Mouse (Mus musculus) stomach, embryonic 15.5 days (tissue): ENCODE data around the gene Arl15. TPM values are rescaled to one million over a fixed set of nuclear protein-coding genes. Genes with fewer than 3 reads are reported as not detected.

Experiments used
- ATAC-seq: fragments of 200-750 bp; cut with Nextera tagmentation; 2 replicates; pipeline ENCODE4 v1.8.0; 2017; ENCODE audit warnings: low read depth, moderate number of reproducible peaks, moderate TSS enrichment; ENCODE audit not compliant: insufficient read depth, low FRiP score
- H3K27ac ChIP-seq: fragments of 300-500 bp; sonication (generic); 2 replicates; pipeline ENCODE4 v1.5.1; 2015; ENCODE audit warnings: mild to moderate bottlenecking, inconsistent platforms
- H3K27me3 ChIP-seq: fragments of 300-500 bp; sonication (generic); replicated peaks from 2 replicates; pipeline ENCODE4 v1.6.1; 2015; ENCODE audit warnings: inconsistent platforms
- H3K36me3 ChIP-seq: fragments of 300-500 bp; sonication (generic); 2 replicates; pipeline ENCODE4 v1.6.1; 2015; ENCODE audit warnings: inconsistent platforms
- H3K4me1 ChIP-seq: fragments of 300-500 bp; sonication (generic); 2 replicates; pipeline ENCODE4 v1.6.1; 2015; ENCODE audit warnings: inconsistent platforms
- H3K4me2 ChIP-seq: fragments of 300-500 bp; sonication (generic); 2 replicates; pipeline ENCODE4 v1.6.1; 2015; ENCODE audit warnings: mild to moderate bottlenecking, inconsistent platforms
- H3K4me3 ChIP-seq: fragments of 300-500 bp; sonication (generic); replicated peaks from 2 replicates; pipeline ENCODE4 v1.5.1; 2015; ENCODE audit warnings: inconsistent platforms
- H3K9ac ChIP-seq: fragments of 300-500 bp; sonication (generic); 2 replicates; pipeline ENCODE4 v1.6.1; 2015; ENCODE audit warnings: inconsistent platforms
- H3K9me3 ChIP-seq: fragments of 300-500 bp; sonication (generic); 2 replicates; pipeline ENCODE4 v1.6.1; 2016; ENCODE audit warnings: inconsistent platforms
- WGBS: fragments of 180-500 bp; shearing (Covaris S2); methylation state at CpG from one replicate; pipeline ENCODE4 v1.1.7; 2015; 5-methylcytosine and 5-hydroxymethylcytosine counted together
- polyA plus RNA-seq: library from polyadenylated mRNA; unstranded; fragments of >200 nt; fragmentation: Nextera tagmentation; extraction: Ambion mirVana; gene quantifications from 2 replicates; pipeline ENCODE4 v1.2.1, GENCODE M21; 2015

The Arl15 gene
- polyA plus RNA-seq, 1 experiment from 2014 or later: 6.7 TPM

DNA sequence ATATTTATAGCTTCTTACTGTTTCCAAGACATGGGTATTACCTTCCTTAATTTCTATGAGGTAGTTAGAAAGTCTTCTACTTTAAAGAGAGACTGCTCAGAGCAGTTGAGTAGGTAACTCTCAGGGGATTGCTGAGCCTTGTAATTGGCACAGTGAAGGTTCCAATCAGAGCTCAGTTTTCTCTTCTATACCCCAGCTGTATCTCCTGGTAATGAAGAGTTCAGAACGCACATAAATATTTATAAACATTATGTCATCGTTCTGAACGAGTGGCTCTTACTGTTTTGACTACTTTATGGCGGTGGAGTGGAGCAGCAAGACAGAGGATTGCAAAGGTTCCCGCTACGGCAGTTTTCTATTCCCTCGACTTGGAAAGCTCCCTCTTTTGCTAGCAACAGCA is 311.8 kb downstream of the Arl15 start:
- no peaks in the 10 kb centered on the region for H3K27me3 ChIP-seq
- no peak overlapping the region for H3K4me2 ChIP-seq
- no peak overlapping the region for H3K4me3 ChIP-seq
- no peak overlapping the region for H3K9ac ChIP-seq
- no peaks in the 10 kb centered on the region for H3K36me3 ChIP-seq
- WGBS: 45% methylated on average over 7 of the region's 7 CpGs
- H3K9me3 ChIP-seq: no peaks in the 10 kb centered on the region
- no peak overlapping the region for H3K27ac ChIP-seq
- H3K4me1 ChIP-seq: 0 out of 2 replicates have a peak, but pooled peaks cover 2% of the 10 kb centered on the region
- ATAC-seq: no peak

GRCm38 (mm10) chr13:114107499-114107898 is 313.2 kb downstream of the Arl15 start:
- H3K4me1 ChIP-seq: 0 out of 2 replicates have a peak, but pooled peaks cover 2% of the 10 kb centered on the region
- no peaks in the 10 kb centered on the region for H3K9me3 ChIP-seq
- no peak overlapping the region for H3K4me2 ChIP-seq
- H3K9ac ChIP-seq: no peak overlapping the region
- H3K36me3 ChIP-seq: no peaks in the 10 kb centered on the region
- no peak overlapping the region for H3K27ac ChIP-seq
- no peak for ATAC-seq
- no peak overlapping the region for H3K4me3 ChIP-seq
- H3K27me3 ChIP-seq: no peaks in the 10 kb centered on the region
- 83% methylated on average over 7 of the region's 7 CpGs for WGBS

DNA sequence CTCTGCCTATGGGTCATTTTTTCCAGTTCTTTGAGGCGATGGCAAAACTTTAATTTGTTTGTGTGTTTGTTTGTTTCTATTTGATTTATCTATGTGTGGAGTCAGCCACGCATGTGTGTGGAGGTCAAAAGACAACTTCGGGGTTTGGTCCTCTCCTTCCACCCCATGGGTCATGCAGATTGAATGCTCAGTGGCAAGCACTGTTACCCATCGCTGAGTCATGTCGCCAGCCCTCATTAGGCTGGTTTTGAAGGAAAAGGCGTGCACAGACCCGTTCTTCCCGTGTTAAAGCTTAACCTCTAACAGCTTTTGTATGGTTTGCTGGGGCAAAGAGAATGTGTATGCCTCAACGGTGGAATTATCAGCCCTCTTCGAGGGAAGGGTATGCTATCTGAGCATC is 315.1 kb downstream of the Arl15 start:
- no peak overlapping the region for H3K4me3 ChIP-seq
- H3K27ac ChIP-seq: no peak overlapping the region
- no peak for ATAC-seq
- H3K27me3 ChIP-seq: no peaks in the 10 kb centered on the region
- H3K9me3 ChIP-seq: no peaks in the 10 kb centered on the region
- 0 out of 2 replicates have a peak, but pooled peaks cover 2% of the 10 kb centered on the region for H3K4me1 ChIP-seq
- 75% methylated on average over 10 of the region's 10 CpGs for WGBS
- H3K4me2 ChIP-seq: no peak overlapping the region
- H3K36me3 ChIP-seq: no peaks in the 10 kb centered on the region
- H3K9ac ChIP-seq: no peak overlapping the region

DNA sequence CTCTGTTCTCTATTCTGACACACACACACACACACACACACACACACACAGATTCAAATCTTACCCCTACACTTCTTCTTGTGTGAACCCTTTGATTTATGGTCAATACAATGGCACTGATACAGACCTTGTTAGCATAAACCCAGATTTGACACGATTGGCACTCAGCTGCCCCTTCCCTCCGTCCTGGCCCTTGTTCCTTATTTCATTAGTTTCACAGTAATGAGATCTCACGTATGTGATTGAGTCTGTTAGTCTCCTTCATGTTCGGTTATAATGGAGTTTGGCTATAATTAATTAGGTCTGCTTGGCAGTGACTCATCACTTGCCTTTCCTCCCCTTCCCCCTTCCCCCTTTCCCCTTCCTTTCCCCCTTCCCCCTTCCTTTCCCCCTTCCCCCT is 315.5 kb downstream of the Arl15 start:
- no peak overlapping the region for H3K27ac ChIP-seq
- no peaks in the 10 kb centered on the region for H3K36me3 ChIP-seq
- 0 out of 2 replicates have a peak, but pooled peaks cover 2% of the 10 kb centered on the region for H3K4me1 ChIP-seq
- no peaks in the 10 kb centered on the region for H3K9me3 ChIP-seq
- H3K27me3 ChIP-seq: no peaks in the 10 kb centered on the region
- no peak overlapping the region for H3K9ac ChIP-seq
- ATAC-seq: no peak
- WGBS: 51% methylated on average over 4 of the region's 4 CpGs
- no peak overlapping the region for H3K4me2 ChIP-seq
- H3K4me3 ChIP-seq: no peak overlapping the region

DNA sequence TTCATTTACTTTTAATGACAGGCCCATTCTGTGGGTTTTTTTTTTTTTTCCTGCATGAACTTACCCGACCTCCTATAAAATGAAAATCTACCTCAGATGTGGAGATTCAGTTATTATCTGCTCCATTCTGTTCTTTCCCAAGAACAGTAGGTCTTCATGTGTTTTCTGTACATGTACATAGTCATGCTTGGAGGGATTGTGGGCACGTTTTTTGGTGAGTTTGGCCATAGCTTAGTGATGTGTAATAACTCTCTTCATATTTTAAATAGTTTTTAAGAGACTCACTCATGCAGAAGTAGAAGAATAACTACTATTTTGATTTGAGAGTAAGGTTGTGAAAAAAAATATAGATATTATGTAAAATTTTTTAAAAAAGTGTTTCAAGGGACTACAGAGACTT is 319.2 kb downstream of the Arl15 start:
- H3K4me3 ChIP-seq: no peak overlapping the region
- H3K4me1 ChIP-seq: 0 out of 2 replicates have a peak, but pooled peaks cover 4% of the 10 kb centered on the region
- ATAC-seq: no peak
- 66% methylated on average over 2 of the region's 2 CpGs for WGBS
- no peaks in the 10 kb centered on the region for H3K36me3 ChIP-seq
- H3K4me2 ChIP-seq: no peak overlapping the region
- no peak overlapping the region for H3K27ac ChIP-seq
- no peaks in the 10 kb centered on the region for H3K9me3 ChIP-seq
- no peak overlapping the region for H3K9ac ChIP-seq
- no peaks in the 10 kb centered on the region for H3K27me3 ChIP-seq

- H3K4me3 ChIP-seq: no peak overlapping the region
- no peak overlapping the region for H3K9ac ChIP-seq
- H3K27ac ChIP-seq: no peak overlapping the region
- H3K4me1 ChIP-seq: 0 out of 2 replicates have a peak, but pooled peaks cover 4% of the 10 kb centered on the region
- 90% methylated on average over 12 of the region's 12 CpGs for WGBS
- no peaks in the 10 kb centered on the region for H3K36me3 ChIP-seq
- no peak overlapping the region for H3K4me2 ChIP-seq
- H3K9me3 ChIP-seq: no peaks in the 10 kb centered on the region
- ATAC-seq: no peak
- no peaks in the 10 kb centered on the region for H3K27me3 ChIP-seq
Measured at GRCm38 (mm10) chr13:114114586-114114985, 320.3 kb downstream of the Arl15 start.

DNA sequence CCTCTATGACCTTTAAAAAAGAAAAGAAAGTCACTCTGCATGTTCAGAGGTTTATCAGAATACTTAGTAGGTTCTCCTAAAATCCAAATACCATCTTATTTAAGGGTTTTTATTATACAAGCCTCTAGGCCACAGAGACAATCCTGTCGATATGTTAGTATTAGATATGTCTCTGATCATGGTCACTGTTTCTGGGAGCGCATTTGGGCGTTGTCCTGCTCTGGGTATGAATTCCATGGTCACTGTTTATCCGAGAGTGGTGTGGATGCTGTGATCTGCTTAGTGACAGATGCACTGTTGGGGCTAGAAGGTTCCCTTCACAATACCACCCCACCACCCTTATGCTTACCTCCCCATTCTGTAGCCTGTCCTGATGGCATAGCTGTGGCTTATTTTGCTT is 320.8 kb downstream of the Arl15 start:
- Histone ChIP-seq H3K9ac (no peak overlapping the region), H3K4me1 (0 out of 2 replicates have a peak, but pooled peaks cover 4% of the 10 kb centered on the region)
- 90% methylated on average over 4 of the region's 4 CpGs for WGBS

GRCm38 (mm10) chr13:114118104-114118830 is 324.0 kb downstream of the Arl15 start:
- Histone ChIP-seq H3K36me3 (no peaks in the 10 kb centered on the region), H3K9ac (no peak overlapping the region), H3K4me1 (0 out of 2 replicates have a peak, but pooled peaks cover 4% of the 10 kb centered on the region), H3K9me3 (no peaks in the 10 kb centered on the region), H3K4me3 (no peak overlapping the region), H3K27ac (no peak overlapping the region), H3K4me2 (no peak overlapping the region), H3K27me3 (no peaks in the 10 kb centered on the region)
- 54% methylated on average over 19 of the region's 19 CpGs for WGBS
- no peak for ATAC-seq

More for the DNA sequence above, 320.8 kb downstream of the Arl15 start:
- Histone ChIP-seq H3K9me3 (no peaks in the 10 kb centered on the region), H3K4me3 (no peak overlapping the region), H3K36me3 (no peaks in the 10 kb centered on the region), H3K27me3 (no peaks in the 10 kb centered on the region), H3K4me2 (no peak overlapping the region), H3K27ac (no peak overlapping the region)
- no peak for ATAC-seq

- no peak for ATAC-seq
- no peaks in the 10 kb centered on the region for H3K27me3 ChIP-seq
- no peak overlapping the region for H3K4me2 ChIP-seq
- no peak overlapping the region for H3K27ac ChIP-seq
- no peak overlapping the region for H3K9ac ChIP-seq
- H3K4me1 ChIP-seq: 0 out of 2 replicates have a peak, but pooled peaks cover 4% of the 10 kb centered on the region
- no peak overlapping the region for H3K4me3 ChIP-seq
- 84% methylated on average over 4 of the region's 4 CpGs for WGBS
- no peaks in the 10 kb centered on the region for H3K36me3 ChIP-seq
- H3K9me3 ChIP-seq: no peaks in the 10 kb centered on the region
Measured at GRCm38 (mm10) chr13:114119816-114120215, 325.5 kb downstream of the Arl15 start.

DNA sequence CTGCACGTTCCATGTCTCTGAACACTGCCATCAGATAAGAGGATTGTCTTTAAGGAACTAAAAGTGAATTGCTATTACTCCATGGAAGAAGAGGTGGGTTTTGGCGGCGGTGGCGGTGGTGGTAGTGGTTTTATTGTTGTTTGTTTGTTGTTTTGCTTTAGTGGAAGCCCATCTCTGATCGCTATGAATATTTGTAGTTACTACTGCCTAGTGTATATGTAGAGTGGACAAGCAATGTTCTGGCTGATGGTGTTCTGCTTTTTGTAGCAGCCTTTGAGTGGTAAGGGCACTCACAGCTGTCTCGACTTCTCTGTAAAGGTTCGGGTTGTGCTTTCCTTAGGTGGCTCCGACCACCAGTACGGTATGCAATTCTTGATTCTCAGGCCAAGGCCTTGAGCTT is 327.3 kb downstream of the Arl15 start:
- H3K9ac ChIP-seq: no peak overlapping the region
- no peaks in the 10 kb centered on the region for H3K36me3 ChIP-seq
- H3K27ac ChIP-seq: no peak overlapping the region
- H3K4me1 ChIP-seq: 0 out of 2 replicates have a peak, but pooled peaks cover 4% of the 10 kb centered on the region
- WGBS: 79% methylated on average over 9 of the region's 9 CpGs
- no peaks in the 10 kb centered on the region for H3K27me3 ChIP-seq
- no peak for ATAC-seq
- no peaks in the 10 kb centered on the region for H3K9me3 ChIP-seq
- H3K4me2 ChIP-seq: no peak overlapping the region
- H3K4me3 ChIP-seq: no peak overlapping the region

DNA sequence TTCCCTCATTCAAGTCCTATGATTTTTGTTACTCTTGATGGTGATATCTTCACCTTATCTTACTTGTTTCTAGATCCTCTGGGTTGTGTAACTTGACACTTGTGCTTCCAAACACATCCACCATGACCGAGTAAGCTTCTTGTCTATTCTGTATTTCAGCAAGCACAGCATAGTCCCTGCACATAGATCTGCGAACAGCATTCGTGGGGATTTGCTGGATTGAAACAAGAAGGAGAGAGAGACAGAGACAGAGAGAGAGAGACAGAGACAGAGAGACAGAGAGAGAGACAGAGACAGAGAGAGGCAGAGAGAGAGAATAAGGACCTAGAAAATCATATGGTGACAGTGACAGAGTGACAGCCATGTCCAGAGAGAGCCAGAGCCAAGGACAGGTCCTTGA is 329.1 kb downstream of the Arl15 start:
- no peak overlapping the region for H3K9ac ChIP-seq
- no peak for ATAC-seq
- 0 out of 2 replicates have a peak, but pooled peaks cover 3% of the 10 kb centered on the region for H3K4me1 ChIP-seq
- no peak overlapping the region for H3K27ac ChIP-seq
- 90% methylated on average over 3 of the region's 3 CpGs for WGBS
- no peaks in the 10 kb centered on the region for H3K9me3 ChIP-seq
- no peak overlapping the region for H3K4me2 ChIP-seq
- H3K36me3 ChIP-seq: no peaks in the 10 kb centered on the region
- no peak overlapping the region for H3K4me3 ChIP-seq
- no peaks in the 10 kb centered on the region for H3K27me3 ChIP-seq

DNA sequence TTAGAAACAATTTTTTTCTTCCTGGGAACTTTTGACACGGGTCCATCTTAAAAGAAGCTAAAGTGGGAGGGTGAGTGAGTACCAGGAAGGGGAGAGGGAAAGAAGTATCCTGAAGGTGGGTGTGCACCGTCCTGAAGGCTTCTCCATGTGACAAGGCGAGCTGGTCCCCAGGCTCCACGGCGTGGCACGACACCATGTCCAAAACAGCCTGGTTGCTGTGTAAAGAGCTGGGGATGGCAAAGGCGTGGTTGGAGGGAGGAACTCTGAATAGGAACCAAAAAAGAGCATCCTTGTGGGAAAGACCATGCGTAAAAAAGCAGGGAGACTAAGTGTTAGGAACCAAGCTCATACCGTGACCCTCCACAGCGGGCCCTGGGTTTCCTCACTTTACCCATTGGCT is 330.1 kb downstream of the Arl15 start:
- no peak overlapping the region for H3K27ac ChIP-seq
- no peak overlapping the region for H3K9ac ChIP-seq
- H3K36me3 ChIP-seq: no peaks in the 10 kb centered on the region
- no peak overlapping the region for H3K4me3 ChIP-seq
- 87% methylated on average over 10 of the region's 10 CpGs for WGBS
- no peak overlapping the region for H3K4me2 ChIP-seq
- no peaks in the 10 kb centered on the region for H3K27me3 ChIP-seq
- no peak for ATAC-seq
- no peaks in the 10 kb centered on the region for H3K4me1 ChIP-seq
- no peaks in the 10 kb centered on the region for H3K9me3 ChIP-seq
